Mouse (Mus musculus): ENCODE data around the gene Gpr39.

The Gpr39 gene

DNA sequence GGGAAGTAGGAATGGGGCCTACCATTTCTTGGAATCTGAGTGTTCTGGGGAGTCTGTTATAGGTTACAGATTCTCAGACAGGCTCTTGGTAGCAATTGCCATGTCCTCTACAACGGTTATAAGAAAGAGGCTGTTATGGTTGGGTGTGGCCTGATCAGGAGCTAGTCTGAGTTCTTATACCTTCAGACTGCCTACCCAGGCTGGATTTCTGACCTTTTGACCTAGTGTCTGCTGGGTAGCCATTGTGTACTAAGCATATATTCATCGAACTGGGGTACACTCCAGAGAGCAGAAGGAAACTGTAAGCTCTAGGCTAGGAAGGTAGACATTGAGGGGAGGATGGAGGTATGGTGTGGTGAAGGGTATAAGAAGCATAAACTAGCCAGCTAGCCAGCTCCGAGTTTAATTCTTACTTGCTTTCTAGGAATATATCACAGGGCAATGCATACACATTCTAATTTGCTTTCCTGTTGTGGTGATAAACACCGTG, 24.4 kb downstream of the Gpr39 start:
- no peak for DNase-seq

DNA sequence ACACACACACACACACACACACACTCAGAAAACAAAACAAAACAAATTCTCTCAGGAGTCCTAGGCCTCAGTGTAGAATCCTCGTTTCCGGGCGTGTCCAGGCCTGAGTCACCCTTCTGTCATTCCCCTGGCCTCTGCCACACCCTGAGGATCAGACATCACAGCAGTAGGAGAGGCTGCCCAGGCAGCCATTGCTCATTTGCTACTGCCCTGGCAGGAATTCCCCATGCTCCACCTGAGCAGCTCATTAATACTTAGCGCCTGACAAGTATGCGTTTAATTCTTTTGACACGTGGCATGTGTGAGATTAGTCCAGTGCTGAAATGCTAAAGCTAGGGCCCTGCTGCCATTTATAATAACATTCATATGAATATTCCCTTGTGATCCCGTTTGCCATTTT, 25.0 kb downstream of the Gpr39 start:
- DNase-seq: no peak

DNA sequence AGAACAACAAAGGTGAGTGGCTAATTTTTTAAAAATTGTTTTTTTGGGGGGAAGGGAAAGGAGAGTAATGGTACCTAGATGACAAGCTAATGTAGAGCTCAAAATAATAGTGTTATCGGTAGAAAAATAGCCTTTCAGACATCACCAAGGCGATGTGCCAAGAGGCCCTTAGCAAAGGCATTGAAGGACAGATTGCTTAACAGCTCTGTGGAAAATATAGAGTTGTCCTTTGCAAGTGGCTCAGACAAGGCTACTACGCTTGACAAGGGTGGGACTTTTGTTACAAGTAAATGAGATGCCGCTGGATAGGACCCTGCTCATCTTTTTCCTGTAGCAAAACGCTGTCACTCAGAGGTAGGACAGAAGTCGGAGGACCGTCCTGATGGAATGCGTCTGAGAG, 25.5 kb downstream of the Gpr39 start:
- DNase-seq: no peak

DNA sequence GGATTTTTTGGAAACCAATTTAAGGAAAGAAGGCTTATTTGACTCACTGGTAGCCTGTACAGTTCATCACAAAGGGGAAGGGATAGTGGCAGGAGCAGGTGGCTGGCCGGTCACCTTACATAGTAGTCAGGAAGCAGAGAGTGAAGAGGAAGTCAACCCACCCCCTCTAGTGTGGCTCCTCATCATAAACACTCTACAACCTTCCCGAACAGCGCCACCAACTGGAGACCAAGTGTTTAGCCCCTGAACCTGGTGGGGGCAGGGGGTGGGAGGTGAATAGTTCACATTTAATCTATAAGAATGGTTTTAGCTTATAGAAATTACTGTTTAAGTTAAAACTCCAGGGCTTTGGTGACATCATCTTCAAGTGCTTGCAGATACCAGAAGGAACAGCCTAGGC, 28.6 kb downstream of the Gpr39 start:
- no peak for DNase-seq

DNA sequence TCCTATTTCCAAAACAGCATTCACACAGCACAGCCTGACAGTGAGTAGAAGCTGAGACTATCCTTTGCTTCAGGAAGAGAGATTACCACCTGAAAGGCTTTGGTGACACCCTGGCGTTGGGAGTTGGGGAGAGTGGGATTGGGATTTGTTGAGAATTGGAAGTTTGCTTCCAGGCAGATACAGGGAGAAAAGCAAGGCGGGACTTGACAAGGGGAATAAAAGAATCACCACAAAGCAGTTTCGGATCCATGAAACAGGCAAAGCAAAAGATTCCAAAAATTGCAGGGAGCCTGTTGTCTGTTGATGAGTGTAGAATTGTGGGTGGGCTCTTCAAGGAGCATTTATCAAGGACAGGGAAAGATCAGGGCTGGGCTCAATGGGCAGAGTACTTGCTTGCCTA, 38.5 kb downstream of the Gpr39 start:
- no peak for DNase-seq

DNA sequence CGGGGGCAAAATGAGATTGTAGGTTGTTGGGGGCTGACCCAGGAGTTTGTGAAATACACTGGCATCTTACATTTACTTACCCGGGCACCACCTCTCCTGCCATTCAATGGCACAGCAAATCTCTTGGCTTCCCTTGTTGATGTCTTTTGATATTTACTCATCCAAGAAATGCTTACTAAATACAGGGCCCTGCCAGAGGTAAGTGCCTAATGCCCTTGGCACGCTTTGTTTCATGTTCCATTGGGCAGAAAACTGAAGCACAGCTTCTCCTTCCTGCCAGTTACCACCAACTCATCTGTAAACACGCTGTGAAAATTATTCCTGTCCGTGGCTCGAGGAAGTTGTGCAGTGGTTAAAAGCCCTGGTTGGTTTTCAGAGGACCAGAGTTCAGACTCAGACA, 39.4 kb downstream of the Gpr39 start:
- no peak for DNase-seq

DNA sequence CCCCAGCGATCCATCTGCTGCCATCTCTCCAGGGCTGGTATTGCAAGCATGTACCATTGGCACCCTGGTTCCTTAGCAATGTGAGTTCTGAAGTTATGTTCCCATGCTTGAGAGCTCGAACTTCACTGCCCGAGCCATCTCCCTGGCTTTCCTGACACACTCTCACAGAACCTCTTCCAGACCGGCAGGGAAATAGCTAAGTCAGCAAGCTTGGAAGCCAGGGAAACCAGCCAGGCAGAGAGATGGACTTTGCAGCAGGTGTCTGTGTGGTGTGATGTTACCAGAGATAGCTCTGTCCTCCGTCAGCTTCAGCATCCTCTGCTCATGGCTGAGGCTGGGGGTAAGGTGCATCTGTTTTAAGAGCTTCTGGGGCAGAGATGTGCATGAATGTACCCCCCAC, 41.1 kb downstream of the Gpr39 start:
- DNase-seq: no peak

DNA sequence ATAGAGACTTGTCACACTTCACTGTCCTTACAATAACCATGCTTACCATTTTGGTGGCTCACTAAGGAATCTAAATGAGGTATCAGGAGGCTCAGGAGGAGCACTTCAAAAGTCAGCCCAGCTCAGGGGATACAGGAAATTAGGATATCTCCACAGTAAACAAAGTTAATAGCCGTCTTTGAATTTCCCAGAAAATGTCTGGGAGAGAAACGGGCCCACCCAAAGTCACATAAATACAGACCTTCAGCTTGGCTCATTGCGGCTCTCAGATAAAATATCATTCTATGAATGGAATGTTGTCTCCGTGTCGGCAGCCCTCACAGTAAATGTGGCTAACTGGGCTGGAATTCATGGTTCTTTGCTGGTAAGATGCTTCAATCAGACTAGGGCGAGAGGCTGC, 42.3 kb downstream of the Gpr39 start:
- DNase-seq: no peak

DNA sequence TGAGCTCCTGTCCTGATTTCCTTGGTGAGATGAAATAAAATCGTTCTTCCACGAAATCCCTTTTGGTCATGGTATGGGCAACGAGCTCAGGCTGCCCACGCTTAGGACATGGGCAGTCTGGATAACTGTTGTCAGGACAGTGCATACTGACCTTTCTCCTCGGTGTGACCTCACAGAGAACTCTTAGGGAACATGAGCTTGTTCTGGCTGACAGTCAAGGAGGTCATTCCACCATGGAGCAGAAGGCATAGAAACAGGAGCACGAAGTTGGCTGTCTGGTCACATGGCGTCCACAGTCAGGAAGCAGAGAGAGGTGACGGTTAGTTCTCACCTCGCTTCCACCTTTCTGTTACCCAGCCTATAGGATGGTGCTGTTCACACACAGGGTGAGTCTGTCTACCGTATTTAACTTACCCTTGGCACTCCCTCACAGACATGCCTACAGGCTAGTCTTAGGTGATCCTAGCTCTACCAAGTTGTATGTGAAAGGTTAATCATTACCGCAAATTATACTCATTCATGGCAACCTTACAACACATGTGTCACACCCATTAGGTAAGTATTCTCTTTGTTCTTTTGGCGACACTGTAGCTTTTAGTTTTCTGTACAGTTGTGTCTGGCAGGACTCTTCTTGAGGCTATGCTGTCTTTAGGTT, 44.4 kb downstream of the Gpr39 start:
- DNase-seq: no peak

DNA sequence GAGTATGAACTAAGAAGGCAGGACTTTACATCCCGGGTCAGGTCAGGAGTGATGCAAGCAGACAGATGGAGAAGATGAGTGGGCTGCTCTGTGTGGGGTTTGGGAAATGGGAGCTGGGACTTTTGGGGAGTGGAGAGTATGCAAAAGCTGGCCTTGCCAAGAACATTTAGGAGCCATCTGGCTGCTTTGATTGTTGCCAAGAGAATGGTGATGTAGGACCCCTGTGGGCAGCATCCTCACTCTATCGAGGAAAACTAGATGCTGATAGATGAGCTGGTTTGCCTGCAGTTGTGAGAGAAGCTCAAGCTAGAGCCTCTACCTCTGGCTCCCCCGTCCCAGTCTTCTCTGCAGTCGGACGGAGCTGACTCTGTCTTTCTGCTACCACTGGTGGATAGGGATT, 47.5 kb downstream of the Gpr39 start:
- DNase-seq: peak; percentile 70

DNA sequence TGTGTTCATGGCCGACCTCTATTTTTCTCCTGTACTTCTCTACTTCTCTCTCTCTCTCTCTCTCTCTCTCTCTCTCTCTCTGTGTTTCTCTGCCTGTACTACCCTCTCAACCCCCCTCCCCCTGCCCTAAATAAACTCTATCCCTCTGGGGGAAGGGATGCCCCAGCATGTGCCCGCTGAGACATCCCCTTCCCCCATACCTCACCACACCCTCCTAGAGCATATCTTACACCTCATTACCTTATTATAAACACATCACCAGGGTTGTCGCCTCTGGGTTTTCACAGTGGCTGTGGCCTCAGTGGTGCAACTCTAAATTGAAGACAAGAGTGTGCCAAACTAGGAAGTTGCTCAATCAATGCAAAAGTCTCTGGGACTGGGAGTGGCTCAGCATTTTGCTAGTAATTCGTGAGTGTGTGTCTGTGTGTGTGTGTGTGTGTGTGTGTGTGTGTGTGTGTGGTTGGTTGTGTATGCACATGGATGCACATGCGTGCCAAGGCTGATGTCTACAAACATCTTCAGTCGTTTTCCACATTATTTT, 52.3 kb downstream of the Gpr39 start:
- DNase-seq: no peak

DNA sequence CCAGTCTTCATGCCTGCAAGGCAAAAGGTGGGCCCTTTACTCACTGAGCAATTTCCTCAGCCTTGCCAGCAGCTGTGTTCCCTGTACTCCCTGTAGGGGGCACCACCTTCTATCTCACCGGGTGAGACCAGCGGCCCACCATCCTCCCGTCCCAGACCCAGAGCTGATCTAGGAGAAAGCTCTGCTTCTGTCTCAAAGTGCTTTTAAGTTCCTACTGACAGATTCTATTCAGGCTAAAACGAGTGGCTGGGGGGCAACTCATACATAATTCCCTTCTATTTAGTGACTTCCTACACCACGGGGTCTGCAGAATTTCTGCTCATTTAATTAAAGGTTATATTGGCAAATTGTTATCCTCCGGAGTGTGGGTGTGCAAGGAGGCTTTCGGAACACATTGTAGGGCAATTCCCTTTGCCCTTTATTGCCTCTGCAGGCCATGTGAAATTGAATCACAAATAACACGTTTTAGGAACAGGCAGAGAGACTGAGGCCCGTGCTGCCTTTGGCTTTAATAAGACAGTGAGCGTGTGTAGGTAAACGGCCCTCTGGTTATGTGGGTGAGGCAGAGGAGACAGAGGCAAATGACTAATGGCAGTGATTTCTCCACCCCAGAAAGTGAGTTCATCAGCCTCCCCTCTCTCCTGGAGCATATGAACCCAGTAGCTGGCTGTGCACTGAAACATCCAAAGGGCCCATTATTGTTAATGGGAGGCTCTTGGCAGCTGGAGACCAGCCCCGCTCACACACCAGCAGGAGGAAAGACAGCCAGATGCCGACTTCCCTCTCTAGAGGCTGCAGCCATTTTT, 53.1 kb downstream of the Gpr39 start:
- DNase-seq: no peak

DNA sequence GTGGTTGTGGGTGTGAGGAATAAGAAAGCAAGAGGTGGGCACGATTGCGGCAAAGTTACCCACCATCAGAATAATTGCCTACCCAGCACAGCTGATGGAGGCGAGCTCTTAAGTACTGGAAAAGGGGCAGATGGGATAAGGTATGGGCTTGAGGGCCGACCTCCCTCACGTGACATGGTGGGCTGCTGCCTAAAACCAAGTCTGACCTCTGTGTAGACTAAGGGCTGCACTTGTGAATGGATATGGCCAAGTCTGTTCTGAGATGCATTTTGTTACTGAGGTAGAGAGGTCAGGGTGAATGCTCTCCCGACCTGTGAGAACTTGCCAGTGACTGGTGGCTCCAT, 53.7 kb downstream of the Gpr39 start:
- DNase-seq: no peak

DNA sequence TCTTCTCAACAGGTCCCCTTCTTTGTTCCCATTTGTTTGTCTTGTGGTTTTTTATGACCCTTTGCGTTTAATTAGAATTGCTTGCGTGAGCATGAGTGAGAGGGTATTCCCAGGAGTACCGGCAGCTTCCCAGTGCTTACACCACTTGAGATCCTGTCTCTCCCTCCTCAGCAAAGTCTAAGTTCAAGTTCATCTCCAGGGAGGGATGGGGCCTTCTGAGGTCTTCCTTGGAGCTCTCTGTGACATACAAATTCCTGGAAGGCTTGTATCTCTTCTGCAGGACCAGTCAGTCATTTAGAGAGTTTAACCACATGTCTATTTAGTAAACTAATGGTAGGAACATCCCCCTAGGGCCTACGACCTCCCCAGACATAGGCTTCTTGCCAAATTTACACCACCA, 55.1 kb downstream of the Gpr39 start:
- no peak for DNase-seq

DNA sequence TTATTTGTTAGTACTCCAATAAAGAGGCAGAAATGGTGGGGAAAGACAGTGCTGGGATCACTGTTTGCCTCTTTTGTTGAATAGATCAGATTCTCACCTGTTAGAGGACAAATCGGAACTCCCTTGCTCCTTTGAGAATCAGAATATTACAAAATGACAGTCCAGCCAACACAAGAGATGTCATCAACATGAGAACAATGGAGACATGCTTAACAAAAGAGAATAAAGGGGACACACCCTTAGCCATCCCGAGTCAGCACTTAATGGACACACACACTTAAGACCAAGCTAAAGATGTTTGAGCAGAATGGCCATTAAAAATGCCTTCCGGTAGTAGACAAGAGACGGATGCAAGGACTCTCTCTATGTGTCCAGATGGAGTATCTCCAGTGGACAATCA, 68.0 kb downstream of the Gpr39 start:
- no peak for DNase-seq

DNA sequence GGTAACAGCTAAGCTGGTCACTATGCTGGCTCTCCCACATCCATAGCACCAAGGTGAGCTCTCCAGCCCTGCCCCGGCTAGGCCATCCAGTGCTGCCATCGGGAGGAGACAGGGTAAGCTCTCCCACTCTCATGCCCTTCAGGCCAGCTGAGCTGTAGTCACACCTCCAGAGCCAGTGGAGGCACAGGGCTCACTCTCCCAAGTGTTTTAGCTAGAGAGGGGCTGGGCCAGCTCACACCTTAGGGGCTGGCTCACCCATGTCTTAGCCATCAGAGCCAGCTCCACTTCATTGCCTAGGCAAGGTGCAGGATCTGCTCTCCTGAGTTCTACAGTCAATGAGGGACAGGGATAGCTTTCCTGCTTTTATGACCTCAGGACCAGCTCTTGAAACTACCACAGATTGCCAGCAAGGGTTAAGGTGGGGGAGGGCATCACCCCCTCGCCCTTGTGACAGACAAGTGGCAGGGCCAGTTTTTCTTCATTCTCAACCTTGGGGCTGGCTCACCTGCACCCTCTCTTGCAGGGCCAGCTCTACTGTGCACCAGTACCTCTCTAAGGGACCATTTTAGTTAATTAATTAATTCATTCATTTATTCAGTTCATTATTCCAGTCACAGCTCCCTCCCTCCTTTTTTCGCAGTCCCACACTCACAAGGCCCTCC, 78.7 kb downstream of the Gpr39 start:
- no peak for DNase-seq

DNA sequence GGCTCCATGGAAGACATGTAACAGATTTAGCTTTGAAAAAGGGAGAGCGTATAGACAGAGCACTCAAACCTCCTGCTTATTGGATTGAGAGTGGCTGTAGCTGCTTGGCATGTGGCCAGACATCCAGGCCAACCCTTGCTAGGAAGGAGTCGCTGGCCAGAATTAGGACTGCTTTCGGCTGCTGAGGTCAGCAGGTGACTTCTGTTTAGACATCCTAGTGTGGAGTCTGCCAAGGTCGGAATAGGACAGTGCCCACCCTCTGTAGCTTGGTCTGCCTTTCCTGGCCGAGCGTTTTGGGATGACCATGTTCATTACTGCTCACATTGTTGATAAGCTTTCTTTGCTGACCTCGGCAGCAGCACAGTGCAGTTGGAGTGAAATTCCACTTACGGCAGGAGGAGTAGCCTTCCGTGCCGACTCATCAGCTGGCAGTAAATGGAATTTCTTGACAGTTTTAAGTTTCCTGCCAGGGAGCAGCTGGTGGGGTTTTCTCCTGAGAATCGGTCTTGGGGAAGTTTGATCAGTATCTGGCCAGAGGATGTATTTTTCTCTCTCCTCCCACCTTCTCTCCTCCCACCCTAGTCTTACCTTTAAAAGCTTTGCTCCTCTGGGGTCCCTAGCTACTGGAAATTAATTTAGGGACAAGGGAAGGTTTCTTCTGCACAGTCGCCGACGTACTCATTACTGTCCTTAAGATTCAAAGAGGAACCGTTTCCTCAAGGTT, 83.3 kb downstream of the Gpr39 start:
- no peak for DNase-seq

DNA sequence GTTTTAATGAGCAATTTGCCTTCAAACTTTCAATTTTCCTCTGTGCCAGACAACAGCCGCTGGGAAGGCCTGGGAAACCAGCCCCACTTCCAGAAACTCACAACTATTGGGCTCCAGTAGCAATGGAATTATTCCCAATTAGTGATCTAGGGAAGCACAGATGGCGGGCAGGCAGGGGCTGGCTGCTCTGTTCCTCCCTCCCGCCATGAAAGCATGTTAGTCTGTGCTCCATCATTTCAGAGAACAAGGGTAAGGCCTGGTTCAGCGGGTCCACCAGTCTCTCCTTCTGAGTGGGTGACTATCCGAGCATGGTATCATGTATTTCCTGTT, 83.9 kb downstream of the Gpr39 start:
- no peak for DNase-seq

DNA sequence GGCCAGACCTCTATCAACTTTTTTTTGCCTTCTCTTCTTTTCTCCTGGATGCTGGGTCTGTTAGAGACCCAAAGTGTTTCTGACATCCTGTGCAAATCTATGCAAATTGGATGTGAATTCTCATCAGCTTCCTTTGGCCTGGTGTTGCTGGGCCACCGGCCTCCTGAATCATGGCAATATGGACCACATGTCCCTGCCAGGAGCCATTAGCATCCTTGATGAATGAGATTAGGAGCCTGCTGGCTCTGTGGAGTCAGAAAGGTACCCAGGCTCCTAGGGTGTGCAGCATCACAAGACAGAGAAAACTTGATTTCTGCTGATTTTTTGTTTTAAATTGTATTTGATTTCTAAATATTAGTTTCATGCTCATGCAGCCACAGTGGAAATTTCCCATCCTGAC, 85.3 kb downstream of the Gpr39 start:
- no peak for DNase-seq

DNA sequence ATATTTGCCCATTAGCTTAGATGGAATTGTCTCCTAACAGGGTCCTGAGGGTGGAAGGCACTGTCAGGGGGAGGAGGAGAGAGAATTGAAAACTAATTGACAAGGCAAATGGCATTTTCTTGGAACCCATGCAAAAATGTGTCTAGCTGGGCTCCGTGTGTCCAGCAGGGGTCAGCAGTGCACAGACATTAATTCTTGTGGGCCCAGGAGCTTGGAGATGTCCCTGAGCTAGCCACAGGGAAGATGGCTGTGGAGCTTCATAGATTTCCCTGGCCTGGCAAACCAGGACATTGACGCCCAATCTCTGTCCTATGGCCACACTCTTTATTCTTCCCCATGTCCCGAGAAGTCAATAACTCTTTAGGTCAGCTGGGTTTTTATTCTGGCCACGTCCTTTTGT, 113.0 kb downstream of the Gpr39 start:
- DNase-seq: peak; percentile 46

DNA sequence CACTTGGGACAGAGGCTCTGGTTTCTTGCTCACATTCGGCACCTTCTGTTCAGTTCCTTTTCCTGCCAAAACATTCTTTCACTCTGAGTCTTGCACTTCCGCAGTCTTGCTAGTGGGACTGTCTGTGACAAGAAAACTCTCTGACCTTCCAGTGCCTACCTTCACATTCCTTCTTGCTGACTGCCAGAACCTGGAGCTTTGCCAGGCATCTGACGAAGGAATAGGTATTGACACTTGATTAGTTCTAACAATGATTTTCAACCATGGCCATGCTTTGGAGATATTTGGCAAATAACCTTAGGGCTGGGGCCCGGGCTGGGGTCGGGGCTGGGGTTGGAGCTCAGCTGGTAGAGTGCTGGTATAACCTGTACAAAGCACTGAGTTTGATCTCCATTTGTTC, 123.7 kb downstream of the Gpr39 start:
- DNase-seq: no peak

DNA sequence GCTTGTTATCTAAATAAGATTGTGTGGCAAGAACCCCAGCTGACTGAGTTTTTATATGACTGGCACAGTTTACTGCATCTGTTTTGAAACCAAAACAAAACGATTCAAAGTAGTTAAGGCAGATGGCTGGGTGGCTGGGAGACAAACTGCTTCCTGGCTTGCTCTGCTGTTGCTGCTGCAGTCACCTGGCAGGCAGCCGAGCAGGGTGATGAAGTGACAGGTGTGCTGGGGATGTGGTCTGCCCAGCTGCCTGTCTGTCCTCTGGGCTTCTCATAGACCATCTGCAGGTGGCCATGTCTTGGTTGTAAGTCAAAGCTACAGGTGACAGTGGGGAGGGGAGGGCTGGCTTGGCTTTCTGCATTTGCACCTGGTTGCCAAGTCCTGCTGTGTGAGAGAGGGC, 131.6 kb downstream of the Gpr39 start:
- DNase-seq: no peak

DNA sequence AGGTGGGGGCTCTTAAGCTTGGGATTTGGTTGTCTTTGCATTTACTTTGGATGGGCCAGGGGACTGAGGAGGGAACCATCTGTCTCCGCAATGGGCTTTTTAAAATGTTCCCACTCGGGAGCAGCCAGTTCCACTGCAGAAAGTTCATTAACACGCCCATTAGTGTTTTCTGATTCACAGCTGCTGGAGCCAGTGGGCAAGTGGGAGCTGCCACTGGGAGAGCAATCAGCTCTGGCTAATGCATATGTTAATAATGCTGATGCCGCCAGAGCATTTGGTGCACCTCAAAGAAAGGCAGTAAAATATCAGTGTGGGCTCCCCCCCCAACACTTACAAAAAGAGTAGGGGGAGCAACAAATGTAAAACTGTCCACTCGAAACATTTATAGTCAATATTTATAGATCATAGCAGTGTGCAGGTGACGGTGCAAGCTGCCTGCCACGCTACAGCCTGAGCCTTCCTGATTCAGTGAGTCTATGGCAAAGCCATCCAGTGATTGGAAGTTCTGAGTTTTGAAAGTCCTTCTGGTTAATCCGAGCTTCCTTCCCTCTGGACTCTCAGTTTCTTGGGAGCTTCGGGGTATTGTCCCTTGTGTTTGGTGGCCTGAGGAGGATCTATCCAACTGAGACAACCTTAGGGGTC, 136.5 kb downstream of the Gpr39 start:
- DNase-seq: no peak

All from right cerebral cortex, adult 18-20 months (tissue).